Mouse (Mus musculus) effector memory CD4-positive, alpha-beta T cell, adult 7 months (primary cell): ENCODE measurements around the gene Nrip1. TPM values are rescaled to one million over a fixed set of nuclear protein-coding genes. Genes with fewer than 3 reads are reported as not detected.

Experiments
- polyA plus RNA-seq: library from polyadenylated mRNA; unstranded; fragments of 100-300 nt; shearing (Covaris generic); gene quantifications from one replicate; pipeline ENCODE4 v1.2.1, GENCODE M21; 2017

The Nrip1 gene
- 116 TPM for polyA plus RNA-seq

GRCm38 (mm10) chr16:76373671-76374091, at the start of gene Nrip1:
Nrip1 (minus strand) TSS chr16:76373827.

